Mouse (Mus musculus) kidney, embryonic 16.5 days (tissue): ENCODE results near the gene Psmb9. TPM values are rescaled to one million over a fixed set of nuclear protein-coding genes. Genes with fewer than 3 reads are reported as not detected.
"Not testable (repeated sequence)": the region's sequence is repeated elsewhere in the genome, so short reads cannot be mapped to it uniquely, and the experiment has no call there.

Experiments
- ATAC-seq: fragments of 200-750 bp; cut with Nextera tagmentation; 2 replicates; pipeline ENCODE4 v1.8.0; 2017; ENCODE audit warnings: moderate TSS enrichment; ENCODE audit not compliant: low FRiP score, low TSS enrichment
- H3K27ac ChIP-seq: fragments of 300-500 bp; sonication (generic); 2 replicates; pipeline ENCODE4 v1.5.1; 2014; ENCODE audit warnings: low read length
- H3K27me3 ChIP-seq: fragments of 300-500 bp; sonication (generic); 2 replicates; pipeline ENCODE4 v1.6.1; 2014; ENCODE audit warnings: low read length, control low read depth, mixed read lengths; ENCODE audit not compliant: insufficient read depth
- H3K36me3 ChIP-seq: fragments of 300-500 bp; sonication (generic); 2 replicates; pipeline ENCODE4 v1.6.1; 2014; ENCODE audit warnings: low read length, control low read depth, mixed read lengths; ENCODE audit not compliant: insufficient read depth
- H3K4me1 ChIP-seq: fragments of 300-500 bp; sonication (generic); 2 replicates; pipeline ENCODE4 v1.6.1; 2014; ENCODE audit warnings: low read length, control low read depth, mixed read lengths; ENCODE audit not compliant: insufficient read depth
- H3K4me2 ChIP-seq: fragments of 300-500 bp; sonication (generic); replicated peaks from 2 replicates; pipeline ENCODE4 v1.6.1; 2014; ENCODE audit warnings: low read depth, low read length
- H3K4me3 ChIP-seq: fragments of 300-500 bp; sonication (generic); 2 replicates; pipeline ENCODE4 v1.5.1; 2014; ENCODE audit warnings: mild to moderate bottlenecking, low read length
- H3K9ac ChIP-seq: fragments of 300-500 bp; sonication (generic); replicated peaks from 2 replicates; pipeline ENCODE4 v1.6.1; 2014; ENCODE audit warnings: low read length
- H3K9me3 ChIP-seq: fragments of 300-500 bp; sonication (generic); 2 replicates; pipeline ENCODE4 v1.6.1; 2016; ENCODE audit warnings: low read length, control low read depth
- WGBS: fragments of 180-500 bp; shearing (Covaris S2); extraction: QIAGEN DNeasy Blood & Tissue Kit; methylation state at CpG from one replicate; pipeline ENCODE4 v1.1.7; 2014; 5-methylcytosine and 5-hydroxymethylcytosine counted together
- polyA plus RNA-seq: library from polyadenylated mRNA; unstranded; fragments of >200 nt; fragmentation: Nextera tagmentation; extraction: Ambion mirVana; gene quantifications from 2 replicates; pipeline ENCODE4 v1.2.1, GENCODE M21; 2015

The Psmb9 gene
- polyA plus RNA-seq, 1 experiment from 2014 or later = 2.4 TPM

GRCm38 (mm10) chr17:34144960-34145371 lies 42.6 kb downstream of the Psmb9 start:
- Histone ChIP-seq H3K4me1 (peaks cover 6% of the 10 kb centered on the region; the same call in 1 of the 2 replicates), H3K4me3 (no peak overlapping the region), H3K27me3 (0 out of 2 replicates have a peak, but pooled peaks cover 5% of the 10 kb centered on the region), H3K36me3 (no peaks in the 10 kb centered on the region), H3K9me3 (no peaks in the 10 kb centered on the region), H3K9ac (no peak overlapping the region), H3K27ac (peak overlapping the region; percentile 47; the same call in 1 of the 2 replicates), H3K4me2 (no peak overlapping the region)
- ATAC-seq = peak; percentile 78
- 47% methylated on average over 3 of the region's 3 CpGs for WGBS

GRCm38 (mm10) chr17:34144221-34144620 lies 43.3 kb downstream of the Psmb9 start:
- H3K36me3 ChIP-seq, H3K4me3 ChIP-seq, H3K4me2 ChIP-seq, H3K9me3 ChIP-seq, H3K27ac ChIP-seq, ATAC-seq, H3K9ac ChIP-seq, H3K27me3 ChIP-seq: not testable (repeated sequence)
- H3K4me1 ChIP-seq = peaks cover 13% of the 10 kb centered on the region; the same call in 1 of the 2 replicates
- 72% methylated on average over 3 of the region's 4 CpGs for WGBS

DNA sequence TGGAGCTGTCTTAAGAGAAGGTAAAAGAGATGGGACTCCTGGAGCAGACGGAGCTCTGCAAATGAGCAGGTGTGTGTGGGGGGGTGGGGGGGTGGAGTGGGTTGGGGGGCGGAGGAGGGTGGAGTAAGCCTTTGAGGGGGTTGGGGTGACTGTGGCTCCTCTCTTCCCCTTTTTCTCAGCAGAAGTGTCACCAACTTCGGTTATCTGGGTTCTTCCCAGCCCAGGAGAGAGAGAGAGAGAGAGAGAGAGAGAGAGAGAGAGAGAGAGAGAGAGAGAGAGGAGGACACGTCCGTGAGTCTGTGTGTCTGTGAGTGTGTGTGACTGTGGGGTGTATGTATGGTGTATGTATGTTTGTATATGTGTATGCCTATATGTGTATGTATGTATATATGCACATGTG lies 44.1 kb downstream of the Psmb9 start:
- H3K4me1 ChIP-seq = peaks cover 17% of the 10 kb centered on the region; the same call in 1 of the 2 replicates
- no peaks in the 10 kb centered on the region for H3K36me3 ChIP-seq
- no peak overlapping the region for H3K9ac ChIP-seq
- H3K27ac ChIP-seq = no peak overlapping the region
- WGBS = 55% methylated on average over 5 of the region's 5 CpGs
- peaks cover 12% of the 10 kb centered on the region for H3K27me3 ChIP-seq
- H3K4me2 ChIP-seq = peak overlapping the region; percentile 29; the same call in 1 of the 2 replicates
- H3K9me3 ChIP-seq = no peaks in the 10 kb centered on the region
- no peak for ATAC-seq
- H3K4me3 ChIP-seq = no peak overlapping the region

- WGBS = 12% methylated on average over 7 of the region's 7 CpGs
- H3K27me3 ChIP-seq = peaks cover 15% of the 10 kb centered on the region
- no peak within 1 kb of the TSS for H3K9ac ChIP-seq
- no peaks in the 10 kb centered on the region for H3K36me3 ChIP-seq
- H3K27ac ChIP-seq = 0 out of 2 replicates have a peak within 1 kb of the TSS, but pooled peaks have one; percentile 20
- H3K9me3 ChIP-seq = no peaks in the 10 kb centered on the region
- peak within 1 kb of the TSS; percentile 29; the same call in 1 of the 2 replicates for H3K4me2 ChIP-seq
- no peak within 1 kb of the TSS for H3K4me3 ChIP-seq
- peak; percentile 74 for ATAC-seq
- H3K4me1 ChIP-seq = peaks cover 17% of the 10 kb centered on the region; the same call in 1 of the 2 replicates
Measured at GRCm38 (mm10) chr17:34143033-34143432, 44.5 kb downstream of the Psmb9 start, which contains the start of gene H2-DMb2. TSS of gene H2-DMb2 (plus strand) at chr17:34143307.

DNA sequence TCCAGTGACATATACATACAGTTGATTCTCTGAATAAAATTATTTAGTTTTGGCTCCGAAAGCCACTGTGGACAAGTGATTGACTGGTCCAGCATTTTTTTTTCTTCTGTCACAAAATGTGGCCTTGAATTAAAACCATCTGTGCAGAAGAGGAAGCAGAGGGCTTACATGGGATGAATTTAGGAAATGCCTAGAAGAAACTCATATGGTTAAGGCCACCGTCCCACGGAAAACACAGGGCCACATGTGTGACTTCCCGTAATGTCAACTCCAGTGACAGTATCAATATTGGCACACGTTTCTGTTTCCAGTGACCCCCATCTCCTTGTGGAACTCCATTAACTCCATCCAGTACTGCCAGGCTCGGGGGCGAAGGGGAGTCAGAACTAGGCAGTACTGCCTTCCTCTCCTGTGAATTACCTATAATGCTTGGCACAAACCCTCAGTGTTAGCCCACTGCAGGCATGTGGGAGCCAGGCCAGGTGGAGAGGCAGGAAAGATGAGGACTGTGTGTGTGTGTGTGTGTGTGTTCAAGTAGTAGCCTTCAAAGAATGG lies 45.0 kb downstream of the Psmb9 start:
- H3K27ac ChIP-seq = 0 out of 2 replicates have a peak overlapping the region, but pooled peaks have one; percentile 20

GRCm38 (mm10) chr17:34141448-34141847 lies 46.1 kb downstream of the Psmb9 start:
- Histone ChIP-seq H3K4me2 (no peak overlapping the region), H3K4me1 (peaks cover 17% of the 10 kb centered on the region; the same call in 1 of the 2 replicates), H3K27me3 (peaks cover 18% of the 10 kb centered on the region), H3K4me3 (no peak overlapping the region), H3K36me3 (no peaks in the 10 kb centered on the region), H3K9ac (no peak overlapping the region), H3K9me3 (no peaks in the 10 kb centered on the region), H3K27ac (no peak overlapping the region)
- 72% methylated on average over 4 of the region's 4 CpGs for WGBS
- ATAC-seq = no peak

More for the DNA sequence above, 45.0 kb downstream of the Psmb9 start:
- Histone ChIP-seq H3K9me3 (no peaks in the 10 kb centered on the region), H3K9ac (no peak overlapping the region), H3K4me3 (no peak overlapping the region), H3K36me3 (no peaks in the 10 kb centered on the region), H3K4me1 (peaks cover 17% of the 10 kb centered on the region; the same call in 1 of the 2 replicates), H3K4me2 (0 out of 2 replicates have a peak overlapping the region, but pooled peaks have one; percentile 29), H3K27me3 (peaks cover 15% of the 10 kb centered on the region)
- ATAC-seq = 0 out of 2 replicates have a peak, but pooled peaks have one; percentile 25
- WGBS = 79% methylated on average over 7 of the region's 7 CpGs

DNA sequence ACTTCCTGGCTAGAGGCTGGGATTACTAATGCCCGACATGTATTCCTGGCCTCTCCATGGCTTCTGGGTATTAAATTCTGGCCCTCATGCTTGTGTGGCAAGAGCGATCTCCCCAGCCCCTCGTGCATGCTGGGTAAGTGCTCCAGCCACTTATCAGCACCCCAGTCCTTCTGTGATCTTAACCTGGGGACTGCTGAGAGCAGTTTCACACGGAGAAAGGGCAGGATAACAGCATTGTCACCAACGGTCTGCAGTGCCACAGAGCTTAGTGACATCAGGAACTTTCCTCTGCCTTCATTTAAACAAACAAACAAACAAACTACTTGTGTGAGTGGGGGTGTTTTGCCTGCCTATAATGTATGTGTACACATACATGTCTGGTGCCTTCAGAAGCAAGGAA lies 47.3 kb downstream of the Psmb9 start:
- peak overlapping the region; percentile 60; the same call in 1 of the 2 replicates for H3K4me2 ChIP-seq
- no peaks in the 10 kb centered on the region for H3K36me3 ChIP-seq
- no peak overlapping the region for H3K27ac ChIP-seq
- 11% methylated on average over 5 of the region's 5 CpGs for WGBS
- no peak overlapping the region for H3K9ac ChIP-seq
- no peak for ATAC-seq
- no peak overlapping the region for H3K4me3 ChIP-seq
- H3K9me3 ChIP-seq = no peaks in the 10 kb centered on the region
- peaks cover 18% of the 10 kb centered on the region for H3K27me3 ChIP-seq
- H3K4me1 ChIP-seq = peaks cover 27% of the 10 kb centered on the region; the same call in 1 of the 2 replicates

GRCm38 (mm10) chr17:34139416-34139815 lies 48.1 kb downstream of the Psmb9 start:
- ATAC-seq = 0 out of 2 replicates have a peak, but pooled peaks have one; percentile 10
- Histone ChIP-seq H3K27ac (no peak overlapping the region), H3K4me3 (peak overlapping the region; percentile 37), H3K27me3 (peaks cover 18% of the 10 kb centered on the region), H3K4me2 (peak overlapping the region; percentile 60), H3K9me3 (no peaks in the 10 kb centered on the region), H3K9ac (peak overlapping the region; percentile 53), H3K36me3 (no peaks in the 10 kb centered on the region), H3K4me1 (peaks cover 27% of the 10 kb centered on the region; the same call in 1 of the 2 replicates)
- WGBS = 1% methylated on average over 16 of the region's 16 CpGs

DNA sequence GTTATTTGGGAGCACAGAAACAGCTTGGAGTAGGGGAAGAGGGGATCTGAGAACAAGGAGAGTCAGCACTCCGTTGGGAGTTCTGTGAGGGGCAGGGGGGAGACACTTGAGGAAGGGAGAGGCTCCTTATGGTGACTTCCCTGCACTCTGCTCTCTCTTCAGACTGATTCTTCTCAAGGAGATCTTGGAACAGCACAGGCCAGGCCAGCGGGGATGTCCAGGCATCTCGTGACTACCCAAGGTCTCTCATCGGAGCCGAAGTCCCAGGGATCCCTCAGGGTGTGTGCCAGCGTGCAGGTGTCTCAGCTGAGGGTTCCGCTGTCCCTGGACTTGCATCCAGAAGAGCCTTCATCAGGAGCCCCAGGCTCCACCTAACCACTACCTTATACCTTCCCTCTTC lies 48.9 kb downstream of the Psmb9 start:
- no peak for ATAC-seq
- Histone ChIP-seq H3K27ac (no peak overlapping the region), H3K4me1 (peaks cover 27% of the 10 kb centered on the region; the same call in 1 of the 2 replicates), H3K36me3 (no peaks in the 10 kb centered on the region), H3K27me3 (peaks cover 18% of the 10 kb centered on the region), H3K4me2 (no peak overlapping the region), H3K4me3 (no peak overlapping the region), H3K9me3 (no peaks in the 10 kb centered on the region), H3K9ac (no peak overlapping the region)
- WGBS = 80% methylated on average over 7 of the region's 7 CpGs

DNA sequence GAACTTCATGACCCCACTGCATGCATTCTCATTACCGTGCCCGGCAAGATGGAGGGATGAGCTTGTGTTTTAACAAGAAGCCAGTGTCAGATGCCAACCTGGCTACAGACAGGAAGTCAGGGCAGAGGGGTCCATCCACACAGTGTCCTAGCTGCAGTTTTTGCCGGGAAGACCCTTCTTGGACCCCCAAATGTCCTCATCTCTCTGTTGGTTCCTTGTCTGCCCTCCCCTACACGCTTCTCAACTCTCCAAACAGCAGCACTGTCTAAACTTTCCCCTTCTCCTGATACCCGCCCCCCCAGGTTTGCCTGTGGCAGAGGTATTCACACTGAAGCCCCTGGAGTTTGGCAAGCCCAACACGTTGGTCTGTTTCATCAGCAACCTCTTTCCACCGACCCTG lies 50.0 kb downstream of the Psmb9 start:
- no peak overlapping the region for H3K4me3 ChIP-seq
- no peak for ATAC-seq
- H3K9me3 ChIP-seq = no peaks in the 10 kb centered on the region
- H3K36me3 ChIP-seq = no peaks in the 10 kb centered on the region
- H3K27ac ChIP-seq = no peak overlapping the region
- no peak overlapping the region for H3K4me2 ChIP-seq
- WGBS = 70% methylated on average over 7 of the region's 7 CpGs
- peaks cover 18% of the 10 kb centered on the region for H3K27me3 ChIP-seq
- H3K9ac ChIP-seq = no peak overlapping the region
- H3K4me1 ChIP-seq = peaks cover 23% of the 10 kb centered on the region; the same call in 1 of the 2 replicates
